Mouse (Mus musculus): Measurements from ENCODE around the gene Ttc8.

DNA sequence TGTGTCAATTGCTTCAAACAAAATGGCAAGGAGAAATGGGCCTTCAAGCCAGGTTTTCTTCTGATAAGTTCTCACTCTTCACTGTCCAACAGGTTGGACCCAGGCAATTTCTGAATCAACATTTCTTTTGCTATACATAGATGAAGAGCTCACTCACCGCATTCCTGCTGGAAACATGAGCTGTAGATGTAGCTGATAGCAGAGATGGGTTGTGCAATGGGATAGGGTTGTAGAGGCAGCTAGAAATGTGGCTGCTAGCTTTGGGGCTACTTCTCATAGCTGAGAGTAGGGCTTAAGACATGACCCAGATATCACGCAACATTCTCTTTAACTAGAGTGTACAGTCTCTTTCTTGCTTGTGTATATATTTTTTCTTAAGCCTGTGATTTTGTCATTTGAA lies 84.4 kb downstream of the Ttc8 start:
- TF ChIP-seq CTCF (IDR thresholded peaks at IDR 0.05; ENCODE audit: low read depth, low read length) = no peak
- TF ChIP-seq POLR2A (IDR thresholded peaks at IDR 0.05; ENCODE audit: borderline replicate concordance, low read depth, low read length) = no peak
